Mouse (Mus musculus) ES-E14 (cell line): ENCODE data around the gene Nim1k. TPM values are rescaled to one million over a fixed set of nuclear protein-coding genes. Genes with fewer than 3 reads are reported as not detected.

Source experiments
- DNase-seq: peaks from one replicate; pipeline ENCODE4 v3.0.0-alpha.2; 2013; ENCODE audit warnings: low read depth, low spot score
- H3K27ac ChIP-seq: 2 replicates; pipeline ENCODE4 v1.5.1; 2012; ENCODE audit warnings: low read depth, mild to moderate bottlenecking, low read length, moderate library complexity, mixed read lengths; ENCODE audit not compliant: poor library complexity, insufficient read depth, severe bottlenecking
- H3K36me3 ChIP-seq: 2 replicates; pipeline ENCODE4 v1.6.1; 2012; ENCODE audit warnings: mild to moderate bottlenecking, low read length, moderate library complexity, mixed read lengths; ENCODE audit not compliant: control insufficient read depth, poor library complexity, insufficient read depth, severe bottlenecking
- H3K4me1 ChIP-seq, 2 experiments: fragments of 150-350 bp in 1 of 2; sonication (generic) in 1 of 2; 2 replicates each; pipeline ENCODE4 v1.6.1; 2012; ENCODE audit warnings: low read length in 2 of 2, mild to moderate bottlenecking in 1 of 2, mixed read lengths in 1 of 2; ENCODE audit not compliant: control insufficient read depth in 2 of 2, insufficient read depth in 2 of 2, poor library complexity in 1 of 2
- H3K4me3 ChIP-seq, 2 experiments: fragments of 150-350 bp in 1 of 2; sonication (generic) in 1 of 2; 2 replicates each; pipeline ENCODE4 v1.5.1; 2012; ENCODE audit warnings: low read length in 2 of 2, low read depth in 1 of 2, mild to moderate bottlenecking in 1 of 2, mixed read lengths in 1 of 2; ENCODE audit not compliant: insufficient read depth in 1 of 2, poor library complexity in 1 of 2, severe bottlenecking in 1 of 2
- H3K9ac ChIP-seq: 2 replicates; pipeline ENCODE4 v1.6.1; 2012; ENCODE audit warnings: low read depth, mild to moderate bottlenecking, low read length, mixed read lengths; ENCODE audit not compliant: poor library complexity, insufficient read depth, severe bottlenecking
- H3K9me3 ChIP-seq: fragments of 150-350 bp; sonication (generic); 2 replicates; pipeline ENCODE4 v1.6.1; 2012; ENCODE audit warnings: low read depth, mild to moderate bottlenecking, low read length; ENCODE audit not compliant: control insufficient read depth, insufficient read depth
- CHD2 ChIP-seq: IDR thresholded peaks from 2 replicates; pipeline ENCODE4 v1.6.1; 2014; ENCODE audit warnings: mild to moderate bottlenecking, low read depth, low read length, inconsistent platforms
- HCFC1 ChIP-seq: IDR thresholded peaks from 2 replicates; pipeline ENCODE4 v1.6.1; 2012; ENCODE audit warnings: low read length, inconsistent platforms, borderline replicate concordance; ENCODE audit not compliant: insufficient read depth
- MAFK ChIP-seq: IDR thresholded peaks from 2 replicates; pipeline ENCODE4 v1.6.1; 2014; ENCODE audit warnings: mild to moderate bottlenecking, low read depth, low read length, inconsistent platforms; ENCODE audit not compliant: insufficient read depth
- ZC3H11A ChIP-seq: IDR thresholded peaks from 2 replicates; pipeline ENCODE4 v1.6.1; 2012; ENCODE audit warnings: low read depth, mild to moderate bottlenecking, inconsistent platforms, low read length, borderline replicate concordance
- ZNF384 ChIP-seq: IDR thresholded peaks from 2 replicates; pipeline ENCODE4 v1.6.1; 2012; ENCODE audit warnings: low read depth, low read length, inconsistent platforms
- in situ Hi-C, 2 experiments: fragments of 600-800 bp; cut with MboI; formaldehyde crosslinking; loops; one replicate each; pipeline ENCODE4 v1.15.1; 2025; ENCODE audit warnings: low sequenced_read_pairs in 2 of 2, inconsistent platforms in 1 of 2; ENCODE audit not compliant: unreplicated experiment in 2 of 2
- total RNA-seq: library from RNA; depleted of rRNA; stranded (reverse); fragments of 300-350 nt; gene quantifications from 2 replicates; pipeline ENCODE4 v1.2.3, GENCODE M21; 2012; rRNA removed

The Nim1k gene
- 0.22 and 0.42 TPM in 2 replicates for total RNA-seq

DNA sequence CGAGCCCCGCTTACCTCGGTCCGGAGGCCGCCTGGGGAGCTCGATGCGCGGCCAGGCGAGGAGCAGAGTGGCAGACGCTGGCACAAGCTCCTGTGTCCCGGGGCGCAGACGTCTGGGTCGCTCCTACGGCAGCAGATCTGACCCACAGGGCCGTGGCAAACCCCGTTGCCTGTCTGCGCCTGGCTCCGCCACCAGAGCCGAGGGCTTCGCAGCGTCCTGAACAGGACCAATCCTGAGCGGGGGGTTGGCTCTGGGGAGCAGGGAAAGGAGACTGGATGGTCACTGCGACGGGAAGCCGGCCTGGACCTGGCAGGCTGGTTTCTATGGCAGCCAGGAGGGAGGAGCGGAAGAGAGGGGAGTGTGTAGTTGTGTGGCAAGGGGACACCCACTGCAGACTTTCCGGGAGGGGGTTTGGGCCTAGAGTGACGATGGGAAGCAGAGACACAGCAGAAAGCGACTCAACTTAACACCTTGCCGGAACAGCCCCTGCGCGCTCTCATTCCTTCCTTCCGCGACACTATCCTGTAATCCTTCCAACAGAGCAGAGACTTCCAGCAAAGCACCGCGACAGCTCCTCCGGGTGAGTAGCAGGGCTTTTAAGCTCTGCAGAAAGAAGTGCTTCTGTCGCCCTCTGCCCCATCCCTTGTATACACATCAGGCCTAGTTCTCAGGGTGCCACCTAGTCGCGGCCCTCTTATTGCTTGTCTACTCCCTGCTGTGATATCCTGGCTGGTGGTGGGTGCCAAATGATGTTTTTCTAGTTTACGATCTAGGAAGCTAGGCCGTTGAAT is at the start of gene Nim1k:
TSS of gene Nim1k (minus strand) at position 202 of the 791 bp plus-strand sequence.
- TF ChIP-seq HCFC1 (no peak), MAFK (no peak), ZC3H11A (no peak), ZNF384 (no peak), CHD2 (no peak)
- no peaks in the 10 kb centered on the region for H3K36me3 ChIP-seq
- in situ Hi-C loops, result no loop called here
- no peak within 1 kb of the TSS for H3K27ac ChIP-seq
- H3K4me1 ChIP-seq, result peaks cover 0 to 3% of the 10 kb centered on the region in 2 experiments; a peak in 1 of 4 replicates
- peak within 1 kb of the TSS; percentile 64 to 67 for H3K4me3 ChIP-seq
- no peaks in the 10 kb centered on the region for H3K9me3 ChIP-seq
- peak within 1 kb of the TSS; percentile 31 for H3K9ac ChIP-seq
- no peak for DNase-seq

DNA sequence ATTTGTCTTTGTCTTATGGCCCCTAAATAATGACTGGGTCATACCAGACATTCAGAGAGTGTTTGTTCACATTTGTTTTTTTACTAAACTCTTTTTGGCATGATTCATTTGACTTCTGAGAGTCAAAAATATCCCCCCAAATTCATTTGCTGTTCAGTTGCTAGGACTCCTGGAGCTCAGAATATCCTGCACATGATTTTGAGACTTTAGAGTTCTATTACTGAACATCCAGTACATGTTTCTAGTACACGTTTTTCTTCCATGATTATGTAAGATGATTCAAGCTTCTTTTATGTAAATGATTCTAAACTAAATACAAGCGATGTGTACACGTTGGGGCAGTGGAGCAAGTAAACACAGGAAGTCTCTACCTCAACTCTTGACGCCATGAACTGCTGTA is 42.0 kb upstream of the Nim1k start:
- in situ Hi-C loops, result no loop called here
- no peak for TF ChIP-seq CHD2
- H3K27ac ChIP-seq, result no peak overlapping the region
- DNase-seq, result no peak
- no peaks in the 10 kb centered on the region for H3K9me3 ChIP-seq
- H3K4me1 ChIP-seq, result no peaks in the 10 kb centered on the region
- no peak overlapping the region for H3K4me3 ChIP-seq
- no peak overlapping the region for H3K9ac ChIP-seq
- H3K36me3 ChIP-seq, result no peaks in the 10 kb centered on the region

DNA sequence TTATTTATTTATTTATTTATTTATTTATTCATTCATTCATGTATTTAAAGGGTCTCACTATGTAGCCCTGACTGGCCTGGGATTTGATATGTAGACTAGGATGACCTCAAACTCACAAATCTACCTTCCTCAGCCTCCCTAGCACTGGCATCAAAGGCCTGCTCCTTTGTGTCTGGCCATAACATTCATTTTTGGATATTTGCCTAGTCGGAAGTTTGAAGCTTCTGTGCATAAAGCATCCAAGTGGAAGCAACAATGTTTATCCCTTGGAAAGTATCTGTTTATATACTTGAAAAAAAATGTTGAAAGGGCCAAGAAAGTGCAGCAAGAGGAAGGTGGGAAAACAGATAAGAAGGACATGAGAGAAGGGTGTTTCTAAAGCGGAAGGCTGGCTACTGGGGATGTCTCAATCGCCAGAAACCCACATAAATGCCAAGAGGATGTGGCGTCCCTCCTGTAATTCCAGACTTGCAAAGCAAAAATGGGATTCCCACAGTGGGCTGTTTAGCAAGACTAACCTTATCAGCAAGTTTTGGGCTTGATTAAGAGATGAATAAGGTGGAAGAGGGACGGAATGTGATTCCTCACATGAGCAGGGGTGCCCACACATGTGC is 37.2 kb upstream of the Nim1k start:
- H3K27ac ChIP-seq, result no peak overlapping the region
- TF ChIP-seq ZNF384, result no peak
- no peak for TF ChIP-seq CHD2
- TF ChIP-seq HCFC1, result no peak
- no peak for TF ChIP-seq MAFK
- TF ChIP-seq ZC3H11A, result no peak

DNA sequence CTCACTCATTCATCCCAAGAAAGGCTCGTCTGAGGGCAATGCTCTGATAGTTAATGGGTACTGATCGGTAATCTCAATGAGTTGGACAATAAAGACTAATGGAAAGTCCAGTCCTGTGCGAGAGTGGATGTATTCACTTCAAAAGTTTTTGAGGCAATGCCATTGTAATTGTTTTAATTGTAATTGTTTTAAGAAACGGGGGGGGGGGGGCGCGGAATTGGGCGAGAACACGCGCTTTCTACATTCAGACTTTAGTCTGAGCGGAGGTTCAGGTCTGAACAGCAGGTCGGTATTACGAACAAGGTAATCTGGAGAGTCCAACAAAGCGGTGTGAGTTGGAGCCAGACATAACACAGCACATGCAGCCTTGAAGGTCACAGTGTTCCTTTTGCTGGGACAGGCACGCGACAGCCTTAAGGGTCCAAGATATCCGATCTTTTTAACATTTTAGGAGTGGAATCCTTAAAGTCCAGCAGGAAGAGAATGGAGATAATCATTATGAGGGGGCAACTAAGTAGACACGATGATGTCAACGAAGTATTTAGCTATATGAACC is 36.0 kb upstream of the Nim1k start:
- peak overlapping the region; percentile 89 for H3K9ac ChIP-seq
- in situ Hi-C loops, result no loop called here
- peak overlapping the region; percentile 86 for H3K27ac ChIP-seq
- DNase-seq, result no peak
- no peak for TF ChIP-seq ZC3H11A
- no peak for TF ChIP-seq CHD2
- no peak for TF ChIP-seq MAFK
- TF ChIP-seq ZNF384, result no peak
- TF ChIP-seq HCFC1, result no peak
- H3K9me3 ChIP-seq, result no peaks in the 10 kb centered on the region
- H3K4me3 ChIP-seq, result peak overlapping the region; percentile 98 to 99
- peaks cover 6% of the 10 kb centered on the region for H3K36me3 ChIP-seq
- peaks cover 0 to 2% of the 10 kb centered on the region in 2 experiments; a peak in 1 of 4 replicates for H3K4me1 ChIP-seq

More for the DNA sequence above, 37.2 kb upstream of the Nim1k start:
- peaks cover 0 to 2% of the 10 kb centered on the region in 2 experiments; a peak in 1 of 4 replicates for H3K4me1 ChIP-seq
- H3K9ac ChIP-seq, result no peak overlapping the region
- no peak for DNase-seq
- H3K4me3 ChIP-seq, result no peak overlapping the region
- in situ Hi-C loops, result no loop called here
- peaks cover 2% of the 10 kb centered on the region; the same call in 1 of the 2 replicates for H3K36me3 ChIP-seq
- H3K9me3 ChIP-seq, result no peaks in the 10 kb centered on the region
